Mouse (Mus musculus) right cerebral cortex, adult 18-20 months (tissue): Measurements from ENCODE around the gene Oosp3.

Experiments used
- DNase-seq: peaks from one replicate; pipeline ENCODE4 v3.0.0; 2022; ENCODE audit warnings: mixed read lengths

Oosp3 gene

DNA sequence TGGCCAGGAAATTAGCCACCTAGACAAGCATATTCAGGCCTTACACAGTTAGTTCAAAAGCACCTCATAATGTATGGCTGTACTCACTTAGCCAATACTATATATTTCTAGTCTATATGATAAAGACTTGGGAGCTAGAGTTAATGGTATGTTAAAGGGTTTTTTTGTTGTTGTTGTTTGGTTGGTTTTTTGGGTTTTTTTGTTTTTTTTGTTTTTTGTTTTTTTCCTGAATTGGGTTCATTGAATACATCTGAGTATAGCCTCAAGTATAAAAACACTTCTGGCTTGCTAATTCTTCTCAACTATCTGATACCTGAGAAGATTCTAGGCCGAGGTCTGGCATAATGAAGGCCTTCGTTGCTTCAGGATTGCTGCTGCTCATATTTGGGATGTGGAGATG is at the start of gene Oosp3:
Gene Oosp3 (plus strand): TSS at position 301 of the 400 bp plus-strand sequence.
- DNase-seq: no peak

GRCm38 (mm10) chr19:11649564-11649963 is 47.3 kb upstream of the Oosp3 start:
- DNase-seq: no peak

DNA sequence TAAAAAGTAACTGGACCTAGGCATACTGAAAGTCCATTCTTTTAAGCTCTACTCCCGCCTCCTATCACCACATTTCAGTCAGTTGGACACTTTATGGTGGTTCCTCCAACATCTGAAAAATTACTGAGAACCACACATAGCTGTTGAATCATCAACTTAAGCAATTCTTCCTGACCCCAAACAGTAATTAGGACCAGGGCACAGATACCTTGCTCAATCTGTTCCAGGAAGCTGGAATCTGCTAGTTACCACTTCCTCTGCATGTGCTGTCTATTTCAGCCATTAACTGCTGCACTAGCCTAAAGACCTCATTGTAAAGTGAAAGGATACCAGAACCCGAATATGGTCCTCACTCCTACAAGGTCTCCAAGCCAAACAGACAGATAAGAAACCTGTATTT is 37.7 kb upstream of the Oosp3 start:
- no peak for DNase-seq

- DNase-seq: no peak
Measured at GRCm38 (mm10) chr19:11660459-11660858, 36.4 kb upstream of the Oosp3 start, which contains the start of gene Oosp2. Gene Oosp2 (minus strand): TSS chr19:11660559.

DNA sequence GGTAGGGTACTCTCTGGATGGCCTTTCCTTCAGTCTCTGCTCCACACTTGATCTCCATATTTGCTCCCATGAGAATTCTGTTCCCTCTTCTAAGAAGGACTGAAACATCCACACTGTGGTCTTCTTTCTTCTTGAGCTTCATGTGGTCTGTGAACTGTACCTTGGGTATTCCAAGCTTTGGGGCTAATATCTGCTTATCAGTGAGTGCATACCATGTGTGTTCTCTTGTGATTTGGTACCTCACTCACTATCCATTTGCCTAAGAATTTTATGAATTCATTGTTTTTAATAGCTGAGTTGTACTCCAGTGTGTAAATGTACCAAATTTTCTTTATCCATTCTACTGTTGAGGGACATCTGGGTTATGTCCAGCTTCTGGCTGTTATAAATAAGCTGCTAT is 35.3 kb upstream of the Oosp3 start:
- no peak for DNase-seq

DNA sequence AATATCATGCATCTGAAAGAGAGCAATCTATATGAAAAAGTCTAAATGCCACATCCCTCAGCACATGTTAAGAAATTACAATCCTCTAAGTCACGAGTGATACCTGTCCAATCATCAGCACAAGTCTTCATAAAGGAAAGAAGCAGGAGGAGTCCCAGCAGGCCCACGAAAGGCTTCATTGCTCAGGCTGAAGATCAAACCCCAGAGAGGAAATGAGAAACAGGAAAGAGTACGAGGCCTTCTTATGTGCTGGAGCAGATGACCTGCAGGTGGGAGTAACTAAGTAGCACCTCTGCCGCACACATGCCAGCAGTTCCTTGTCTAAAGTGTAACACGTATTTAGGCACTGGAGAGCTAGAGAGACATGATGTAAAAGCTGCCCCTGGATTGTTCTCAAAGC is 6.0 kb upstream of the Oosp3 start, which contains the start of gene Oosp1:
Gene Oosp1 (minus strand): TSS at position 312 of the 400 bp plus-strand sequence.
- no peak for DNase-seq

DNA sequence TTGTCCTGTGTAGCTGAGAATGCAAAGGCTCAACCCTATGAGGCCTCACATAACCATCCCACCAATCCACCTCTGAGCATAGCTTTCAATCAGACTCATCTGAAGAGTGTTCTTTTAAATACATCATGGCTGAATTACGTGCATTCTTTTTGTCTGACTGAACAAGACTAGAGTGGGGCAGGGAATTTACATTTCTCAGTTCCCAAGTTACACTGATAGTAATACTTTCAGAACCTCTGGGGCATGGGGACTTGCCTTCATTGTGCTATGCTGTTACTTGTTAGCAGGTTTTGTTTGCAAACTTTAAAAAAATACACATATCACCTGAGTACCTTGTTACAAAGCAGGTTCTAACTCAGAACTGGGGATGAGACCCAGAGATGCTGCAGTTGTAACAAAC is 5.4 kb upstream of the Oosp3 start:
- no peak for DNase-seq

GRCm38 (mm10) chr19:11698342-11698741 is 1.5 kb downstream of the Oosp3 start:
- no peak for DNase-seq

DNA sequence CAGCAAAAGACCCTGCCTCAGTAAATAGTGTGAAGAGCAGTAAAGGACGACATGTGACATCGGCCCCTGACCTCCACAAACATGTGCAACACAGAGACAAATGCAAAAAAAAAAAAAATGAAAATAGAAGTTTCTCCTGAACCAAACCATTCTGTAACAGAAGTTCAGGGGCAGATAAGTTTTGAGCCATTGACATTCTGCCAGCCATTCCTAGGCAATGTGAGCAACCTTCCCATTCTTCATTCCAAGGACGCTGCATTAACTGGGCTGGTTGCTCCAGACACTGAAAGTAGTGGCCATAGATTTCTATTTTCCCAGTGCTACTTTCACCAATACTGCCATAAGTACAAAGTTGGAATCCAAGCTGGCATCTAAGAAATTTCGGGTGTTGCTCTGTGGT is 15.6 kb downstream of the Oosp3 start:
- DNase-seq: no peak

DNA sequence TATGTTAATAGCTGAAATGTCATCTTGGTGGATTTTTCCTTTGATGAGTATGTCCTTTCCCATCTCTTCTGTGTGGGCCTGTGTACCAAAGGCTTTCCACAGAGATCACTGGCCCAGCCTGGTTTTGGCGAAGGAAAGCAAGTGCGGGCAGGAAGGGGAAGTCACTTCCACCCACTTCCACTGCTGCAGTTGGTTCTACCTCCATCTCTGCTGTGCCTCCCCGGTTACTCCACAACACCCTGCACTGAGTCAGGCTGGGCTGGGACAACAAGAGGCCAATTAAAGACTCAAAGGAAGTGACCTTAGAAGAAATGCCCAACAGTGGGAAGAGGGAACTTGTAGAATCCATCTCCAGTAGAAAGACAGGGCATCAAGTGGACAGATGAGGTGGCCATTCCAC is 23.2 kb downstream of the Oosp3 start:
- no peak for DNase-seq

- no peak for DNase-seq
Measured at GRCm38 (mm10) chr19:11723870-11724269, 27.0 kb downstream of the Oosp3 start.

DNA sequence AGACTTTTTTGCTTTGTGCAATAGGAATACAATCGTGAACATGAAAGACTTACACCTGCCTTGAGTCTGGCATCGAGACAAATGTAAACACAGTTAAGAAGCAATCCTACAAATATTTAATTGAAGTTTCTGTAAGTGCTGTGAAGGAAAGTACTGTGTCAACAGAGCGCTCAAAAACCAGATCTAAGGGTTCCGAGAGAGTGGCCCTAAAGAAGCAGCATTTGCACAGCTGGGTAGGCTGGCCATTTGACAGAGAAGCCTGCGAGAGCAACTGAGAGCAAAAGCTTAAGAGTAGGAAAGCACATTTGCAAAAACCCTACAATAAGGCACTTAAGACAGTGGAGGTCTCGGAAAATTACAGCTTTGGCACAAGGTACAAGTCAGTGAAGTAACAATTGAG is 27.4 kb downstream of the Oosp3 start:
- DNase-seq: no peak

- no peak for DNase-seq
Measured at GRCm38 (mm10) chr19:11725915-11726314, 29.1 kb downstream of the Oosp3 start.

DNA sequence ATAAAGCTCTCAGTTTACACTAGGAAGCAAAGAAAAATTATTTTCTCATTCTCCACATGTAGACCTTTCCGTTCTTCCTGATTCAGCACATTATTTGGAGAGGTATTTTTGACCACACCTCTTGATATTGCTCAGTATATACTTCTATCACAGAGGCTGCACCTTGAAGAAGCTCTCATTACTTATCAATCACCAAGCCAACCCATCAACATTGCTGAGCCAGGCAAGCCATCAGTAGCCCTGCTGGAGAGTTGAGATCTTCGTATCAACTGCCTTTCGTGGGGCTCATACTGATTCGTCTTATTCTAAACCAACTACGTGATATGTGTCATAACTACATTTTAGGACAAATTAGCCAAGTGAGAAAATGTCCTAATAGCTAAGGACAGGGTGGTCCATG is 30.4 kb downstream of the Oosp3 start:
- DNase-seq: no peak

DNA sequence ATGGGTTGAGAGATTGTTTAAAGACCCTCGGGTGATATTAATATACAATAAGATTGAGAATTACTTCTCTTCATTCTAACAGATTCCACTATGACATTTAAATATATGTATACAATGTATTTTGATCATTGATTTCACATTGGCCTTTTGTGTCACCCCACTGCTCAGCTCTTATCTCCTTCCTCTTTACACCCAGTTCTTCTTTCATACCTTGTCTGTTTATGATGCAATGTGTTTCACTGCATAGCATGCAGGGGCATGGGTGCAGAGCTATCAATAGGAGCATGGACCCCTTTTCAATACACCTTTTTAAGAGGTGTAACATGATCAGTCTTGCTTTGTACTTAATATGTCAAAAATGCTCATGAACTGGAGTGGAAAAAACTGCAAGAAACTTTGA is 33.4 kb downstream of the Oosp3 start:
- DNase-seq: no peak

GRCm38 (mm10) chr19:11736455-11736854 is 39.6 kb downstream of the Oosp3 start:
- no peak for DNase-seq

- no peak for DNase-seq
Measured at GRCm38 (mm10) chr19:11745680-11746079, 48.8 kb downstream of the Oosp3 start.

DNA sequence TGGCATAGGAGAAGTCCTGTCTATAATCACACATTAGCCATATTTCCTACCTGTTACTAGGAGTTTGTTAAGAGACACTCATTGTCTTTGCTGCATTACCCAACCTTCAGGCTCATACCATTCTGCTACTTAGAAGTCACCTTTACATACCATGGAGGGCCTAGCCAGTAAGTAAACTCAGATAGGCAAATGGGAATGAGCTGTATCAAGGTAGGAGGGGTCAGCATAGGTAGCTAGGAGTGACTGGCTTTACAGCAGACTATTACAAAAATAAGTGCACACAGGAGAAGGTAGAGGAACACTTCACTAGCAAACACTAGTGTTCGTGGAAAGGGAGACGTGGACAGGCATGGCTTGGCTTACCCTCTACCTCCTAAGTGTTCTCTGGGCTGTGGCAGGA is 50.4 kb downstream of the Oosp3 start, which contains the start of gene Gif:
Gene Gif (plus strand): TSS at position 257 of the 400 bp plus-strand sequence.
- DNase-seq: no peak
